Mouse (Mus musculus) heart, embryonic 16.5 days (tissue): ENCODE results near the gene Tirap. TPM values are rescaled to one million over a fixed set of nuclear protein-coding genes. Genes with fewer than 3 reads are reported as not detected.

Source experiments
- ATAC-seq: fragments of 200-750 bp; cut with Nextera tagmentation; replicated peaks from 2 replicates; pipeline ENCODE4 v1.8.0; 2017; ENCODE audit warnings: moderate number of reproducible peaks; ENCODE audit not compliant: insufficient read depth, low FRiP score; ENCODE audit errors: extremely low read depth
- H3K27ac ChIP-seq: fragments of 300-500 bp; sonication (generic); 2 replicates; pipeline ENCODE4 v1.5.1; 2014; ENCODE audit warnings: mild to moderate bottlenecking, low read length, control low read depth, moderate library complexity
- H3K27me3 ChIP-seq: fragments of 300-500 bp; sonication (generic); 2 replicates; pipeline ENCODE4 v1.6.1; 2014; ENCODE audit warnings: low read length, mixed read lengths; ENCODE audit not compliant: control insufficient read depth, insufficient read depth
- H3K36me3 ChIP-seq: fragments of 300-500 bp; sonication (generic); 2 replicates; pipeline ENCODE4 v1.6.1; 2014; ENCODE audit not compliant: control insufficient read depth, insufficient read depth
- H3K4me1 ChIP-seq: fragments of 300-500 bp; sonication (generic); 2 replicates; pipeline ENCODE4 v1.6.1; 2014; ENCODE audit warnings: low read length, mixed read lengths; ENCODE audit not compliant: control insufficient read depth, insufficient read depth
- H3K4me2 ChIP-seq: fragments of 300-500 bp; sonication (generic); 2 replicates; pipeline ENCODE4 v1.6.1; 2014; ENCODE audit warnings: low read depth, mild to moderate bottlenecking, control low read depth, low read length
- H3K4me3 ChIP-seq: fragments of 300-500 bp; sonication (generic); 2 replicates; pipeline ENCODE4 v1.5.1; 2014; ENCODE audit warnings: mild to moderate bottlenecking, control low read depth, low read length
- H3K9ac ChIP-seq: fragments of 300-500 bp; sonication (generic); 2 replicates; pipeline ENCODE4 v1.6.1; 2014; ENCODE audit warnings: low read length, control low read depth
- H3K9me3 ChIP-seq: fragments of 300-500 bp; sonication (generic); replicated peaks from 2 replicates; pipeline ENCODE4 v1.6.1; 2016; ENCODE audit warnings: low read length; ENCODE audit not compliant: control insufficient read depth
- WGBS: fragments of 180-500 bp; shearing (Covaris S2); extraction: QIAGEN DNeasy Blood & Tissue Kit; methylation state at CpG from one replicate; pipeline ENCODE4 v1.1.7; 2014; 5-methylcytosine and 5-hydroxymethylcytosine counted together
- polyA plus RNA-seq: library from polyadenylated mRNA; unstranded; fragments of >200 nt; fragmentation: Nextera tagmentation; extraction: Ambion mirVana; gene quantifications from 2 replicates; pipeline ENCODE4 v1.2.1, GENCODE M21; 2015

Tirap gene
- polyA plus RNA-seq, 1 experiment from 2014 or later, result 8.4 TPM

- Histone ChIP-seq H3K27ac (no peak overlapping the region), H3K4me3 (no peak overlapping the region), H3K27me3 (no peaks in the 10 kb centered on the region), H3K4me2 (no peak overlapping the region), H3K4me1 (no peaks in the 10 kb centered on the region), H3K36me3 (no peaks in the 10 kb centered on the region), H3K9me3 (no peaks in the 10 kb centered on the region), H3K9ac (no peak overlapping the region)
- 68% methylated on average over 2 of the region's 2 CpGs for WGBS
- ATAC-seq, result no peak
Measured at GRCm38 (mm10) chr9:35142221-35142620, 57.9 kb downstream of the Tirap start.

- Histone ChIP-seq H3K27ac (no peak overlapping the region), H3K4me2 (no peak overlapping the region), H3K4me3 (no peak overlapping the region), H3K36me3 (no peaks in the 10 kb centered on the region), H3K9me3 (no peaks in the 10 kb centered on the region), H3K9ac (no peak overlapping the region), H3K4me1 (peaks cover 6% of the 10 kb centered on the region; the same call in 1 of the 2 replicates), H3K27me3 (no peaks in the 10 kb centered on the region)
- 69% methylated on average over 5 of the region's 5 CpGs for WGBS
- ATAC-seq, result no peak
Measured at GRCm38 (mm10) chr9:35139231-35139744, 60.8 kb downstream of the Tirap start.

GRCm38 (mm10) chr9:35138029-35138428 lies 62.1 kb downstream of the Tirap start:
- Histone ChIP-seq H3K4me1 (peaks cover 6% of the 10 kb centered on the region; the same call in 1 of the 2 replicates), H3K4me3 (no peak overlapping the region), H3K27me3 (no peaks in the 10 kb centered on the region), H3K36me3 (no peaks in the 10 kb centered on the region), H3K4me2 (no peak overlapping the region), H3K27ac (no peak overlapping the region), H3K9me3 (no peaks in the 10 kb centered on the region), H3K9ac (no peak overlapping the region)
- 73% methylated on average over 7 of the region's 7 CpGs for WGBS
- ATAC-seq, result no peak

GRCm38 (mm10) chr9:35135575-35135974 lies 64.5 kb downstream of the Tirap start:
- Histone ChIP-seq H3K4me3 (no peak overlapping the region), H3K9ac (peak overlapping the region; percentile 11; the same call in 1 of the 2 replicates), H3K27me3 (no peaks in the 10 kb centered on the region), H3K4me1 (peaks cover 6% of the 10 kb centered on the region; the same call in 1 of the 2 replicates), H3K9me3 (no peaks in the 10 kb centered on the region), H3K4me2 (no peak overlapping the region), H3K27ac (0 out of 2 replicates have a peak overlapping the region, but pooled peaks have one; percentile 8), H3K36me3 (no peaks in the 10 kb centered on the region)
- no peak for ATAC-seq
- WGBS, result 58% methylated on average over 6 of the region's 6 CpGs

Other genes starting within 250 kb of the Tirap start
- gene St3gal4, start 81.0 kb downstream of the Tirap start, polyA plus RNA-seq, result 25.8 and 26.4 TPM in 2 replicates
- gene Dcps, start 24.2 kb downstream of the Tirap start, polyA plus RNA-seq, result 60.2 and 62.5 TPM in 2 replicates
- gene Srpr, start 116 bp downstream of the Tirap start, polyA plus RNA-seq, result 87.9 and 90.7 TPM in 2 replicates
- 77.2 and 82.5 TPM in 2 replicates for gene Foxred1, start 10.8 kb upstream of the Tirap start, polyA plus RNA-seq
- gene Fam118b, start 67.5 kb upstream of the Tirap start, polyA plus RNA-seq, result 25.0 and 26.9 TPM in 2 replicates
- 21.5 and 21.7 TPM in 2 replicates for gene Rpusd4, start 67.6 kb upstream of the Tirap start, polyA plus RNA-seq
- gene Cdon, start 220.8 kb upstream of the Tirap start, polyA plus RNA-seq, result 5.0 and 5.8 TPM in 2 replicates